ENCODE assay signal across 7 mouse cellular contexts in the genomic region with DNA sequence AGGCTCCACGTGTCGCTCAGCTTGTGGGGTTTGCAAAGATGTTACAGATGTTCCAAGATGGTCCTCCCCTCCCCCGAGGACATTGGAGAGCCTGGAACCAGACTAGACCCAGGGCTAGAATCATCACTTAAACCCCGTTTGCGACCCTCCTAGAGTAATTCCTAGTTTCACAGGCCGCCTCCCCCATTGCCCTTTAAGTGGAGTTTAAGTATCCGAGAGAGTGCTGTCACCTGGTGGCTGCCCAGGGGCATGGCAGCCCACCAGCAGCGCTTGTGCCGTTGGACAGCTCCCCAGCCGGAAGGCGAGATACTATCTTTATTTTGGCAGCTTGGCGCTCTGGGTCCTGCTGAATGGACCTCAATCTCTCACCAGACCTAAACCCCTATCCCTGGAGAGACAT. TPM values are rescaled to one million over a fixed set of nuclear protein-coding genes. Genes with fewer than 3 reads are reported as not detected.
DNase-seq lines count a peak whose midpoint lies in the region; ATAC-seq and TF ChIP-seq lines count a peak whose summit lies in the region.

No protein-coding gene starts in this region.

- H3K4me1 ChIP-seq in hindbrain, embryonic 12.5 days = peaks cover 74% of the 10 kb centered on the region
- peaks cover 60% of the 10 kb centered on the region for H3K4me1 ChIP-seq in midbrain, embryonic 12.5 days

- no peak for ATAC-seq in hindbrain, embryonic 12.5 days (ENCODE audit: low FRiP score)
- no peak for ATAC-seq in midbrain, embryonic 12.5 days (ENCODE audit: low FRiP score, low read depth)

- H3K9me3 ChIP-seq in hindbrain, embryonic 12.5 days (replicated peaks) = no peaks in the 10 kb centered on the region; the same call in 1 of the 2 replicates
- no peaks in the 10 kb centered on the region for H3K9me3 ChIP-seq in midbrain, embryonic 12.5 days

- peak; percentile 69 for DNase-seq in Muller cell, postnatal 12 days (ENCODE audit: inconsistent ontology term)
- DNase-seq in cerebellum, adult 9-10 months = peak; percentile 90
- peak; percentile 79 for DNase-seq in forelimb bud, embryonic 11.5 days (ENCODE audit: low read depth, low spot score)
- peak; percentile 79 to 80 for DNase-seq in left cerebral cortex, adult 2 months (ENCODE audit: extremely low spot score in 1 of 2, low spot score in 2 of 2)
- peak; percentile 83 for DNase-seq in right cerebral cortex, postnatal 4 days

- peak overlapping the region; percentile 49; the same call in 1 of the 2 replicates for H3K27ac ChIP-seq in hindbrain, embryonic 12.5 days
- no peak overlapping the region for H3K27ac ChIP-seq in left cerebral cortex, adult 2 months
- H3K27ac ChIP-seq in midbrain, embryonic 12.5 days (replicated peaks) = peak overlapping the region; percentile 73

- H3K4me2 ChIP-seq in hindbrain, embryonic 12.5 days (replicated peaks) = peak overlapping the region; percentile 90
- peak overlapping the region; percentile 88; the same call in 1 of the 2 replicates for H3K4me2 ChIP-seq in midbrain, embryonic 12.5 days (replicated peaks)

- intact Hi-C loops in left cerebral cortex, adult 2 months (cut with DNase I) = loop anchor here (1.0 kb wide), 1 partner anchor 73 kb away; no protein-coding TSS in a partner anchor

- no peak; the same call in none of the 2 replicates for TF ChIP-seq CTCF in left cerebral cortex, adult 2 months (IDR thresholded peaks at IDR 0.05)

- no peak overlapping the region for H3K4me3 ChIP-seq in hindbrain, embryonic 12.5 days
- no peak overlapping the region for H3K4me3 ChIP-seq in left cerebral cortex, adult 2 months
- peak overlapping the region; percentile 3; the same call in 1 of the 2 replicates for H3K4me3 ChIP-seq in midbrain, embryonic 12.5 days

- H3K27me3 ChIP-seq in hindbrain, embryonic 12.5 days = peaks cover 27% of the 10 kb centered on the region
- H3K27me3 ChIP-seq in midbrain, embryonic 12.5 days = peaks cover 60% of the 10 kb centered on the region

- no peak overlapping the region for H3K9ac ChIP-seq in hindbrain, embryonic 12.5 days
- no peak overlapping the region for H3K9ac ChIP-seq in midbrain, embryonic 12.5 days (replicated peaks)

- H3K36me3 ChIP-seq in hindbrain, embryonic 12.5 days = peaks cover 5% of the 10 kb centered on the region; the same call in 1 of the 2 replicates
- H3K36me3 ChIP-seq in midbrain, embryonic 12.5 days = no peaks in the 10 kb centered on the region

- WGBS in hindbrain, embryonic 12.5 days = 3% methylated on average over 12 of the region's 12 CpGs
- WGBS in midbrain, embryonic 12.5 days = 2% methylated on average over 12 of the region's 12 CpGs

RNA-seq across cellular contexts. Expression of gene Asic1, which starts 1.3 kb away (rescaled TPM):
- 48.6 and 61.6 TPM in 2 replicates for polyA plus RNA-seq in hindbrain, embryonic 12.5 days (2016; fragmentation: Nextera tagmentation; extraction: Ambion mirVana)
- 10 to 100 TPM; 66.7 to 81.0 TPM for total RNA-seq in left cerebral cortex, adult 2 months (2021)
- polyA plus RNA-seq in midbrain, embryonic 12.5 days (2016; fragmentation: Nextera tagmentation; extraction: Ambion mirVana) = 36.0 and 43.7 TPM in 2 replicates

RNA-seq across cellular contexts. Expression of gene Racgap1, which starts 17.4 kb away (rescaled TPM):
- 177 and 185 TPM in 2 replicates for polyA plus RNA-seq in hindbrain, embryonic 12.5 days (2016; fragmentation: Nextera tagmentation; extraction: Ambion mirVana)
- 10 to 100 TPM in 1 of 2 experiments, 1 to 10 TPM in 1; 8.0 to 10.6 TPM for total RNA-seq in left cerebral cortex, adult 2 months (2021)
- 223 TPM in 2 replicates for polyA plus RNA-seq in midbrain, embryonic 12.5 days (2016; fragmentation: Nextera tagmentation; extraction: Ambion mirVana)

RNA-seq across cellular contexts. Expression of gene Smarcd1, which starts 33.0 kb away (rescaled TPM):
- 123 and 141 TPM in 2 replicates for polyA plus RNA-seq in hindbrain, embryonic 12.5 days (2016; fragmentation: Nextera tagmentation; extraction: Ambion mirVana)
- total RNA-seq in left cerebral cortex, adult 2 months (2021) = 100 to 1,000 TPM; 157 to 163 TPM
- polyA plus RNA-seq in midbrain, embryonic 12.5 days (2016; fragmentation: Nextera tagmentation; extraction: Ambion mirVana) = 141 and 157 TPM in 2 replicates

RNA-seq across cellular contexts. Expression of gene Gm17349, which starts 36.4 kb away (rescaled TPM):
- polyA plus RNA-seq in hindbrain, embryonic 12.5 days (2016; fragmentation: Nextera tagmentation; extraction: Ambion mirVana) = not detected in 2 replicates
- 10 to 100 TPM in 1 of 2 experiments, 1 to 10 TPM in 1; 5.3 to 11.7 TPM for total RNA-seq in left cerebral cortex, adult 2 months (2021)
- not detected in 2 replicates for polyA plus RNA-seq in midbrain, embryonic 12.5 days (2016; fragmentation: Nextera tagmentation; extraction: Ambion mirVana)

RNA-seq across cellular contexts. Expression of gene Gpd1, which starts 48.4 kb away (rescaled TPM):
- 0.69 and 0.92 TPM in 2 replicates for polyA plus RNA-seq in hindbrain, embryonic 12.5 days (2016; fragmentation: Nextera tagmentation; extraction: Ambion mirVana)
- 100 to 1,000 TPM in 1 of 2 experiments, 10 to 100 TPM in 1; 90.7 to 100 TPM for total RNA-seq in left cerebral cortex, adult 2 months (2021)
- 0.75 and 0.96 TPM in 2 replicates for polyA plus RNA-seq in midbrain, embryonic 12.5 days (2016; fragmentation: Nextera tagmentation; extraction: Ambion mirVana)
